Mouse (Mus musculus) MEL (cell line): ENCODE measurements around the gene Lmnb2.

Source experiments
- CTCF ChIP-seq, 3 experiments: IDR thresholded peaks in 2 of 3; conservative IDR thresholded peaks in 1 of 3; 2 replicates each; pipeline ENCODE4 v1.5.1; 2011 to 2012; ENCODE audit warnings: low read length in 3 of 3, low read depth in 2 of 3, mild to moderate bottlenecking in 2 of 3, improper control_type of control experiment in 1 of 3, inconsistent platforms in 1 of 3, mixed read lengths in 1 of 3, moderate library complexity in 1 of 3; ENCODE audit not compliant: control insufficient read depth in 1 of 3, insufficient read depth in 1 of 3, poor library complexity in 1 of 3, severe bottlenecking in 1 of 3
- EP300 ChIP-seq, 2 experiments: IDR thresholded peaks; 2 replicates each; pipeline ENCODE4 v1.6.1; 2011; ENCODE audit warnings: improper control_type of control experiment in 2 of 2, low read length in 2 of 2, low read depth in 1 of 2, mild to moderate bottlenecking in 1 of 2
- GABPA ChIP-seq: IDR thresholded peaks from 2 replicates; pipeline ENCODE4 v1.6.1; 2012; ENCODE audit warnings: low read depth, mild to moderate bottlenecking, inconsistent platforms, low read length, improper control_type of control experiment, moderate library complexity
- GATA1 ChIP-seq: IDR thresholded peaks from 2 replicates; pipeline ENCODE4 v1.6.1; 2011; ENCODE audit warnings: low read depth, low read length, improper control_type of control experiment
- MAFK ChIP-seq: IDR thresholded peaks from 2 replicates; pipeline ENCODE4 v1.6.1; 2011; ENCODE audit warnings: low read depth, mild to moderate bottlenecking, low read length, improper control_type of control experiment, borderline replicate concordance
- MXI1 ChIP-seq: IDR thresholded peaks from 2 replicates; pipeline ENCODE4 v1.6.1; 2011; ENCODE audit warnings: mild to moderate bottlenecking, low read depth, low read length, improper control_type of control experiment
- MYB ChIP-seq: IDR thresholded peaks from 2 replicates; pipeline ENCODE4 v1.6.1; 2011; ENCODE audit warnings: mild to moderate bottlenecking, low read depth, low read length, improper control_type of control experiment
- POLR2A ChIP-seq, 2 experiments: IDR thresholded peaks; 2 replicates each; pipeline ENCODE4 v1.6.1; 2011 to 2012; ENCODE audit warnings: low read length in 2 of 2, mild to moderate bottlenecking in 2 of 2, control low read depth in 1 of 2, improper control_type of control experiment in 1 of 2, low read depth in 1 of 2, moderate library complexity in 1 of 2; ENCODE audit not compliant: control insufficient read depth in 1 of 2, insufficient read depth in 1 of 2, poor library complexity in 1 of 2
- POLR2AphosphoS5 ChIP-seq: IDR thresholded peaks from 2 replicates; pipeline ENCODE4 v1.6.1; 2012; ENCODE audit warnings: low read depth, borderline replicate concordance, mild to moderate bottlenecking, inconsistent platforms, low read length, moderate library complexity, mixed read lengths
- TAL1 ChIP-seq: IDR thresholded peaks from 2 replicates; pipeline ENCODE4 v1.6.1; 2012; ENCODE audit warnings: mild to moderate bottlenecking, inconsistent platforms, low read length, moderate library complexity, mixed read lengths
- USF2 ChIP-seq, 2 experiments: IDR thresholded peaks; 2 replicates each; pipeline ENCODE4 v1.6.1; 2011 to 2012; ENCODE audit warnings: improper control_type of control experiment in 2 of 2, low read length in 2 of 2, borderline replicate concordance in 1 of 2, inconsistent platforms in 1 of 2, low read depth in 1 of 2, mild to moderate bottlenecking in 1 of 2; ENCODE audit not compliant: insufficient read depth in 1 of 2
- ZC3H11A ChIP-seq: IDR thresholded peaks from 2 replicates; pipeline ENCODE4 v1.6.1; 2012; ENCODE audit warnings: low read depth, mild to moderate bottlenecking, inconsistent platforms, low read length, improper control_type of control experiment
- ZNF384 ChIP-seq: IDR thresholded peaks from 2 replicates; pipeline ENCODE4 v1.6.1; 2012; ENCODE audit warnings: low read depth, mild to moderate bottlenecking, inconsistent platforms, low read length, improper control_type of control experiment

DNA sequence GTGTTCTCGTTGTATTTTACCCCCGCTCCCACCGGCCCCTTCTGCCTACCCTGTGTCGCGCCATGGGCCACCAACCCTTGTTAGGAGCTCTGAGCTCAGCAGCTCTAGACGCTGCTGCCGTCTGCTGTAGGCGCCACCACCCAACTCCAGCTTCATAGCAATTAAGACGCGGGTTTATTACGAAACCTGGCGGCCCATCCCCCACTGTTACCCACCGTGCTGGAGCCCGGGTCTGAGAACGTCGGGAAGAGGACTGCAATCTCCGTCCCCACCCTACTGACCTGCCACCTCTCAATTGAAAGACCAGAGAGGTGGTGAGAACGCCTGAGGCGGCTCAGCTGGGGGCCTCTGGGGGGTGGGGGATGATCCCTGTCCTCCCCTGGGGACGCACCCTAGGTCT is 14.2 kb upstream of the Lmnb2 start:
- TF ChIP-seq CTCF (IDR thresholded peaks at IDR 0.05 in 2 of 3, conservative IDR thresholded peaks at IDR 0.05 in 1 of 3; ENCODE audit: control insufficient read depth in 1 of 3, insufficient read depth in 1 of 3, low read depth in 2 of 3, low read length in 3 of 3, poor library complexity in 1 of 3, severe bottlenecking in 1 of 3) (no peak), ZC3H11A (no peak), GABPA (no peak), MXI1 (peak; percentile 68), EP300 (IDR thresholded peaks at IDR 0.05; ENCODE audit: low read depth in 1 of 2, low read length in 2 of 2) (no peak), MAFK (no peak), ZNF384 (no peak), GATA1 (no peak), POLR2A (IDR thresholded peaks at IDR 0.05; ENCODE audit: control insufficient read depth in 1 of 2, insufficient read depth in 1 of 2, low read depth in 1 of 2, low read length in 2 of 2, poor library complexity in 1 of 2) (peak in 1 of 2 experiments; percentile 68; a peak in 1 of 4 replicates), USF2 (IDR thresholded peaks at IDR 0.05; ENCODE audit: borderline replicate concordance in 1 of 2, insufficient read depth in 1 of 2, low read depth in 1 of 2, low read length in 2 of 2) (no peak), POLR2AphosphoS5 (no peak), MYB (no peak), TAL1 (no peak)
